Mouse (Mus musculus) neural tube, embryonic 13.5 days (tissue): ENCODE data around the gene Llgl2. TPM values are rescaled to one million over a fixed set of nuclear protein-coding genes. Genes with fewer than 3 reads are reported as not detected.
"Not testable (repeated sequence)": the region's sequence is repeated elsewhere in the genome, so short reads cannot be mapped to it uniquely, and the experiment has no call there.

Experiments
- ATAC-seq: fragments of 200-750 bp; cut with Nextera tagmentation; 2 replicates; pipeline ENCODE4 v1.8.0; 2017; ENCODE audit warnings: low read depth, mild to moderate bottlenecking, moderate TSS enrichment, moderate library complexity
- H3K27ac ChIP-seq: fragments of 300-500 bp; sonication (generic); replicated peaks from 2 replicates; pipeline ENCODE4 v1.5.1; 2015; ENCODE audit warnings: moderate library complexity, mild to moderate bottlenecking, inconsistent platforms
- H3K27me3 ChIP-seq: fragments of 300-500 bp; sonication (generic); 2 replicates; pipeline ENCODE4 v1.6.1; 2015; ENCODE audit warnings: mild to moderate bottlenecking, inconsistent platforms
- H3K36me3 ChIP-seq: fragments of 300-500 bp; sonication (generic); 2 replicates; pipeline ENCODE4 v1.6.1; 2015; ENCODE audit warnings: mild to moderate bottlenecking, inconsistent platforms
- H3K4me1 ChIP-seq: fragments of 300-500 bp; sonication (generic); replicated peaks from 2 replicates; pipeline ENCODE4 v1.6.1; 2015; ENCODE audit warnings: inconsistent platforms
- H3K4me2 ChIP-seq: fragments of 300-500 bp; sonication (generic); 2 replicates; pipeline ENCODE4 v1.6.1; 2015; ENCODE audit warnings: inconsistent platforms, mild to moderate bottlenecking, moderate library complexity
- H3K4me3 ChIP-seq: fragments of 300-500 bp; sonication (generic); 2 replicates; pipeline ENCODE4 v1.5.1; 2015; ENCODE audit warnings: mild to moderate bottlenecking, inconsistent platforms
- H3K9ac ChIP-seq: fragments of 300-500 bp; sonication (generic); 2 replicates; pipeline ENCODE4 v1.6.1; 2015; ENCODE audit warnings: moderate library complexity, mild to moderate bottlenecking, inconsistent platforms
- H3K9me3 ChIP-seq: fragments of 300-500 bp; sonication (generic); 2 replicates; pipeline ENCODE4 v1.6.1; 2016; ENCODE audit warnings: inconsistent platforms
- WGBS: fragments of 180-500 bp; shearing (Covaris S2); methylation state at CpG from one replicate; pipeline ENCODE4 v1.1.7; 2015; 5-methylcytosine and 5-hydroxymethylcytosine counted together
- polyA plus RNA-seq: library from polyadenylated mRNA; unstranded; fragments of >200 nt; fragmentation: Nextera tagmentation; extraction: Ambion mirVana; gene quantifications from 2 replicates; pipeline ENCODE4 v1.2.1, GENCODE M21; 2015

The Llgl2 gene
- polyA plus RNA-seq, 1 experiment from 2014 or later = 1.8 TPM

DNA sequence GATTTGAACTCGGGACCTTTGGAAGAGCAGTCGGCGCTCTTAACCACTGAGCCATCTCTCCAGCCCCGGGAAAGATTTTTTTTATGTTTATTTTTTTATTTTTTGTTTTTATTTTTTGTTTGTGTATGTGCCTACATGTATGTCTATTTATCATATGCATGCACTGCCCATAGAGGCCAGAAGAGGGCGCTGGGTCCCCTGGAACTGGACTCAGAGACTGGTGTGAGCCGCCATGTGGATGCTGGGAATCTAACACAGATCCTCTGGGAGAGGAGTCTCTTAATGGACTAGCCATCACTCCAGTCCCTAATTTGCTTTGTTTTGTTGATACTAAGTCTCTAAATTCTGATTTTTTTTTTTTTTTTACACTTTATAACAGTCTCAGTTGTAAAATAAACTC lies 17.2 kb downstream of the Llgl2 start:
- WGBS = 85% methylated on average over 6 of the region's 6 CpGs
- H3K27me3 ChIP-seq = no peaks in the 10 kb centered on the region
- ATAC-seq = no peak
- no peaks in the 10 kb centered on the region for H3K4me1 ChIP-seq
- no peak overlapping the region for H3K4me3 ChIP-seq
- no peak overlapping the region for H3K4me2 ChIP-seq
- H3K9ac ChIP-seq = no peak overlapping the region
- H3K9me3 ChIP-seq = no peaks in the 10 kb centered on the region
- no peak overlapping the region for H3K27ac ChIP-seq
- no peaks in the 10 kb centered on the region for H3K36me3 ChIP-seq

DNA sequence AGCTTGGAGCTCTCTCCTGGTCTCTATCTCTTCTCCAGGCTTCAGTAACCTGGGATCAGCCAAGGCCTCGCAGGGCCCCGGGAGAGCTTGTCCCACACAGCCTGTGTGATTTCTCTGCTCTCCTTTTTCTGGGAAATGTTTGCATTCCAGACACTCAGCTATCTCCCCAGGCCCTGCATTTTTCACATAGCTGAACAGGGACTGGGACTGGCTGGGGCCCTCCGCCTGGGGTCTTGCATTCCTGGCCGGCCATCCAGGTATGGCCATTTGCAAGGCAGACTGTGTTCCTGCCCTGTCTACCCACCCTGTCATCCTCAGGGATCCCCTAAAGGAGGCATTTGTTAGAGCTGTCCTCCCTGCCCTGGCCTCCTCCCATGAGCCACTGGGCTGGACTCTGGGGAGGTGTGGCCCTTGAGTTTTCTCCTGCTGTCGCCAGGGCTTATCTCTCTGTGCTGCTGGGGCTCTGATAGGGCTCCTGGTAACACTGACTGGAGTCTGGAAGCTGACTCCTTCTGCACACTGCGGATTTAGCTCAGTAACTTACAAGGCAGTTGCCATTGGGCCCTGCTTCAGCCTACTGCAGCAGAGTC lies 18.2 kb downstream of the Llgl2 start:
- Histone ChIP-seq H3K4me1 (no peaks in the 10 kb centered on the region), H3K36me3 (no peaks in the 10 kb centered on the region), H3K9ac (0 out of 2 replicates have a peak overlapping the region, but pooled peaks have one; percentile 22), H3K9me3 (no peaks in the 10 kb centered on the region), H3K4me3 (no peak overlapping the region), H3K4me2 (no peak overlapping the region), H3K27ac (0 out of 2 replicates have a peak overlapping the region, but pooled peaks have one; percentile 2), H3K27me3 (no peaks in the 10 kb centered on the region)
- no peak for ATAC-seq
- WGBS = 46% methylated on average over 6 of the region's 6 CpGs

DNA sequence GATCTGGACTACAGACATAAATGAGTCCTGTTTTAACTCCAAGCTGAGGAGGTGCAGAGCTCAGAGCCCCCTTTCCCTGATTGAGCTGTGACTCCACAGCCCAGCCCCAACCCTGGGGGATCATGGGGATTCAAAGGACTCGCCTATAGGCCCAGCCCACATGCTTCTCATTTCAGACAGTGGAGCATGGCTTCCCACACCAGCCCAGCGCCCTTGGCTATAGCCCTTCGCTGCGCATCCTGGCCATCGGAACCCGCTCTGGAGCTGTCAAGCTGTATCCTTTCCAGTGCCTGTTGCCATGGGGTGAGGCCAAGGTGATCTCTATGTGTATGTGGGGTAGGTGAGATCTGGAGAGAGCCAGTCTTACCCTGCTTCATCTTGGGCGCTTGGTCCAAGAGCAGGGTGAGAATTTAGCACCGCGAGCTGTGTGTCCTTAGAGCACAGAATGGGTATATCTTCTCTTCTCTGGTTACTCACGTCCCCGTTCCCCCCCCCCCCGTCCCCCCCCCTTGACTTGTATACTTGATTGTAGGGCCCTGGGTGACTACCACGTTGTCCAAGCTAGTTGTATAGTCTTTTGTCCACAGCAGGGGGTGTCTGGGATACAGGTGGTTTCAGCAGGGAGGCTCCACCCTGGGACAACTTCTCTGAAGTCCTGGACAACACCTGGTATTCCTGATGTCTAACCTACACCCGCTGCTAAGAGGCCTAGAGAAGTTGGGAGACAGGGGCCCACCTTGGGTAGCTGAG lies 19.5 kb downstream of the Llgl2 start:
- H3K36me3 ChIP-seq = no peaks in the 10 kb centered on the region
- H3K4me1 ChIP-seq = no peaks in the 10 kb centered on the region
- ATAC-seq = no peak
- 91% methylated on average over 10 of the region's 14 CpGs for WGBS
- H3K9me3 ChIP-seq = no peaks in the 10 kb centered on the region
- no peaks in the 10 kb centered on the region for H3K27me3 ChIP-seq
- no peak overlapping the region for H3K4me3 ChIP-seq
- H3K27ac ChIP-seq = no peak overlapping the region
- H3K9ac ChIP-seq = no peak overlapping the region
- H3K4me2 ChIP-seq = no peak overlapping the region

DNA sequence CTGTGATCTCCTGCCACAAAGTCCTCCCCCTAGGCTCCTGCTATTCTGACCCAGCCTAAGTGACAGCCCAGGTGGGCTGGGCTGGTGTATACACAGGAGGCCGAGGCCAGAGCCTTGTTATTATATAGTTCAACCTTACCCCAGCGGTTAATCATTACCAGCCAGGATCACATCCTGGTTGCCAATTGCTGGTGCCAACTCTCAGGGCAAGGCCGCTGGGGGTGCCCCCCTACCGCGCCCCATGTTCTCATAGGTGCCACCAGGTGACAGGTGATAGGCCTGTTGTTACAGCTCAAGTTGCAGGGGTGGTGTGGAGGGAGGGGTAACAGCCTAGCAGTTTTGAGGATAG lies 20.0 kb downstream of the Llgl2 start:
- Histone ChIP-seq H3K4me1 (no peaks in the 10 kb centered on the region), H3K36me3 (no peaks in the 10 kb centered on the region), H3K4me3 (no peak overlapping the region), H3K27me3 (no peaks in the 10 kb centered on the region), H3K4me2 (no peak overlapping the region), H3K27ac (no peak overlapping the region), H3K9ac (no peak overlapping the region), H3K9me3 (no peaks in the 10 kb centered on the region)
- 92% methylated on average over 5 of the region's 5 CpGs for WGBS
- ATAC-seq = no peak

DNA sequence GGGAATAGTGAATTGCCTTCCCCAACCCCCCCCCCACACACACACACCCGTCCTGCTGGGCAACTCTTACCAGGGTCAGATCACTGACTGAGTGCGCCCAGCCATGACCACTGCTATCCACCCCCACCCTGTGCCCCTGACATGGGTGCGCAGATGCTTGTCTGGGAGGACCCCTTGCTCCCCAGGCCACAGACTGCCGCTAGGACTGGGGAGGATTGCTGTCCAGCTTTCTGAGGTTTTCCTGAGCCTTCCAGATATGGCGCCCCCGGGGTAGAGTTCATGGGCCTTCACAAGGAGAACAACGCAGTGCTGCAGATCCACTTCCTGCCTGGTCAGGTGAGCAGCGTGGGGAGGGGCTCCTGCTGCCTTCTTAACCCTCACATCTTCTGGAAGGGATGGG lies 20.4 kb downstream of the Llgl2 start:
- H3K9me3 ChIP-seq = no peaks in the 10 kb centered on the region
- H3K9ac ChIP-seq = no peak overlapping the region
- H3K27me3 ChIP-seq = no peaks in the 10 kb centered on the region
- H3K27ac ChIP-seq = no peak overlapping the region
- 85% methylated on average over 8 of the region's 8 CpGs for WGBS
- no peaks in the 10 kb centered on the region for H3K4me1 ChIP-seq
- no peak overlapping the region for H3K4me2 ChIP-seq
- H3K36me3 ChIP-seq = no peaks in the 10 kb centered on the region
- no peak for ATAC-seq
- H3K4me3 ChIP-seq = no peak overlapping the region

DNA sequence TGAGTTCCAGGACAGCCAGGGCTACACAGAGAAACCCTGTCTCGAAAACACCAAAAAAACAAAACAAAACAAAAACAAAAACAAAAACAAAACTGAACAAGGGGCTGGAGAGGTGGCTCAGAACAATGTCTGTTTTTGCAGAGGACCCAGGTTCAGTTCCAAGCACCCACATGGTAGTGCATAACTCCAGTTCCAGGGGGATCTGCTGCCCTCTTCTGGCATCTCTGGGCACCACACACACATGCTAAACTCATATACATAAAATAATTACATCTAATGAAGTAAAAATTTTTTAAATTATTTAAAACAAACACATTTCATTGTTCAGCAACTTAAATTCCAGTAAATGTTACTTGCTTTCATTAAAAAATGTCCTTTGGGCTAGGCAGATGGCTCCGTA lies 22.0 kb downstream of the Llgl2 start:
- Histone ChIP-seq H3K27me3 (no peaks in the 10 kb centered on the region), H3K27ac (no peak overlapping the region), H3K4me2 (no peak overlapping the region), H3K4me3 (no peak overlapping the region), H3K4me1 (no peaks in the 10 kb centered on the region), H3K9ac (no peak overlapping the region), H3K9me3 (no peaks in the 10 kb centered on the region), H3K36me3 (no peaks in the 10 kb centered on the region)
- no peak for ATAC-seq
- WGBS = 91% methylated on average over 2 of the region's 2 CpGs

DNA sequence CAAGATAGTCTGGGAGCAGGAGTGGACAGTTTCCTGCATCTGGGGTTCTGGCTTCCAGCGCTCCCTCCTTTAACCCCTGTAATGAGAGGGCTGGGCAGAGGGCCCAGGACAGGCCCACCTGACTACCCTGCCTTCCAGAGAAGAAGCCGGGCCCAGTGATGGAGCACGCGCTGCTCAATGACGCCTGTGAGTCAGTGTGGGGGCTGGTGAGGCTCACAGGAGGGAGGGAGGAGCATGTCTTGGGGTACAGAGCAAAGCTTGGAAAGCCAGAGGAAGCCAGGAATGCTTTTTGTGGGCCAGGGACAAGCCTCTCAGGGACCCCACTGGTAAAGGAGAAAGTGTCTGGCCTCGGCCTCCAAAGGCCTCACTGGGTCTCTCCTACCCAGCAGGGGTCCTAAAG lies 30.8 kb downstream of the Llgl2 start:
- Histone ChIP-seq H3K27me3 (peaks cover 35% of the 10 kb centered on the region), H3K27ac (no peak overlapping the region), H3K4me2 (no peak overlapping the region), H3K36me3 (no peaks in the 10 kb centered on the region), H3K9ac (no peak overlapping the region), H3K4me3 (no peak overlapping the region), H3K4me1 (peaks cover 15% of the 10 kb centered on the region), H3K9me3 (no peaks in the 10 kb centered on the region)
- ATAC-seq = no peak
- 83% methylated on average over 6 of the region's 6 CpGs for WGBS

DNA sequence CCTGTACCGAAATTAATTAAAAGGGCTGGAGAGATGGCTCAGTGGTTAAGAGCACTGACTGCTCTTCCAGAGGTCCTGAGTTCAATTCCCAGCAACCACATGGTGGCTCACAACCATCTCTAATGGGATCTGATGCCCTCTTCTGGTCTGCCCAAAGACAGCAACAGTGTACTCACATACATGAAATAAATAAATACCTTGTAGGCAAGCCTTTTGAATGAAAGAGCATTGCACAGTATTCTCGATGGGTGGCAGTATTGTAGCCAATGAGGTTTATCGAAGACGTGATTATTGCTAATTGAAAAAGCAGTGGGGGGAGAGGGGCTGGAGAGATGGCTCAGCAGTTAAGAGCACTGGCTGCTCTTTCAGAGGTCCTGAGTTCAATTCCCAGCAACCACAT lies 33.3 kb downstream of the Llgl2 start:
- H3K27me3 ChIP-seq = peaks cover 59% of the 10 kb centered on the region
- not testable (repeated sequence) for ATAC-seq, H3K4me3 ChIP-seq, H3K4me2 ChIP-seq, H3K9me3 ChIP-seq, H3K36me3 ChIP-seq, H3K9ac ChIP-seq, H3K27ac ChIP-seq
- WGBS = 92% methylated on average over 4 of the region's 4 CpGs
- peaks cover 19% of the 10 kb centered on the region for H3K4me1 ChIP-seq

DNA sequence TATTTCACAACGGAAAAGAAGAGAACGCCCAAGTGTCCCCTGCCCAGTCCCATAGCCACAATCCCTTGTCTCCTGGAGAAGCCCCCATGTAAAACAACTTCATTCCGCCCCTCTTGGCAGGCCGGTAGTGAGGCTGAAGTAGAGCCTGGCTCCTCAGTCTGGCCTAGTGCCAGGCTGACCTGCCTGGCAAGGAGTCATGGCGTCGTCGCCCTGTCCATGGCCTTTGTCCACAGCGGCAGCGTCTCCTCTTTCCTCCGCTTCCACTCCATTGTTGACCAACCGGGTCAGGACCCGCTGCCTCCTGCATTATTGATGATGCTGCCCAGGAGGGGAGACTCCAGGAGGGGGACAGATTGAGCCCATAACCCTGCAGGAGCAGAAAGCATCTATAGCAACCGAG lies 34.1 kb downstream of the Llgl2 start:
- H3K9ac ChIP-seq = no peak overlapping the region
- H3K9me3 ChIP-seq = no peaks in the 10 kb centered on the region
- 43% methylated on average over 13 of the region's 13 CpGs for WGBS
- no peak overlapping the region for H3K27ac ChIP-seq
- H3K36me3 ChIP-seq = no peaks in the 10 kb centered on the region
- peak overlapping the region; percentile 21; the same call in 1 of the 2 replicates for H3K4me2 ChIP-seq
- H3K4me3 ChIP-seq = no peak overlapping the region
- H3K4me1 ChIP-seq = peaks cover 19% of the 10 kb centered on the region
- no peak for ATAC-seq
- peaks cover 62% of the 10 kb centered on the region for H3K27me3 ChIP-seq

DNA sequence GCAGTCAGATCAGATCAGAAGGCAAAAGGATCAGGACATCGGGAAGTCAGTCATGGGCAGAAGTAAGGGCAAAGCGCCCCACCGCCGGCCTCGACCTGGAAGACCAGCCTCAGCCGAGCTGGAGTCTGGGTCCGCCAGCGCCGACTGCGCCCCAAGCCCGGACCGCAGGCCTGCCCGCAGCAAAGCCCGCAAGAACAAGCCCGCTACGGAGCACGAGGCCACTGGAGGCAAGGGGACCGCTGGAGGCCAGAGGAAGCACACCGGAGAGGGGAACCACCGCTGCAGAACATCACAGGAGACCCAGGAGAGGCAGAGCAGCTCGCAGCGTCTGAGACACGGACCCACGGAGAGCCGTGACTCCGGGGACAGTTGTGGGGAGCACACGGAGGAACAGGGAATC lies 34.5 kb downstream of the Llgl2 start, which contains the start of gene Myo15b:
Gene Myo15b (plus strand): TSS at position 53 of the 400 bp plus-strand sequence.
- H3K27me3 ChIP-seq = peaks cover 66% of the 10 kb centered on the region
- 7% methylated on average over 27 of the region's 27 CpGs for WGBS

DNA sequence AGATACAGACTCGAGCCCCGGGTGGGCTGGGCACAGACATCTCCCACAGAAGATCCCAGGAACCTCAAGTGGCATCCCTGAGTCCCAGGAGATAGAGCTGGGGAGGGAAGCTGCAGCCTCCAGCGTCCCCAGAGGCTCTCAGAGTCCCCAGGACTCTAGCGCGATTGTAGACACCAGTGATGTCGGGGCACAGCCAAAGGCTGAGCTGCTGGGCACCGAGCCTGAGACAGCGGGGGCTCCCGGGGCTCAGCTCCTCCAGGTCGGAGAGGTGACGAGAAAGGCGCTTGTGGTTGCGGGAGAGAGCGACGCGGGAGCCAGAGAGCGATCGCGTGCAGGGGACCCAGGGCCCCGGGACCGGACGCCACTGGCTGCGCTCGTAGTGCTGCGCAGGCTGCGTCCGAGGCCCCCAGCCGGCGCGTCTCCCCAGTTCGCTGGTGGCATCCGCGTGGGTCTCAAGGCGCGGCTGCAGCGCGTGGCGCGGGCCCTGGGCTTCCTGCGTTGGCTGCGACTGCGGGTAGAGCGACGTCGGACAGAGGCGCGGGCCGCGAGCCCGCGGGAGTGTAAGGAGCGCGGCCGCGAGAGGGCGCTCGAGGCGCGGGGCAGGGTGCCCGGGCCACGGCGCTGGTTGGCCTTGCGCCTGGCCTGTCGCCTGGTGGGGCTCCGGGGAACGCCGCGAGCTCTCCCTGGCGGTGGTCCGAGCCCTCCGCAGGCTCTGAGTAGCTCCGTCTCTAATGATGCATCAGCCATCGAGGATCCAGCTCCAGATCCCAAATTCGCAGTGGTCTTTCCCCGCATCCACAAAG lies 35.5 kb downstream of the Llgl2 start:
- peak; percentile 86 for ATAC-seq
- Histone ChIP-seq H3K36me3 (no peaks in the 10 kb centered on the region), H3K4me1 (peaks cover 19% of the 10 kb centered on the region), H3K27me3 (peaks cover 67% of the 10 kb centered on the region), H3K27ac (no peak overlapping the region), H3K9me3 (no peaks in the 10 kb centered on the region), H3K4me2 (peak overlapping the region; percentile 55), H3K9ac (0 out of 2 replicates have a peak overlapping the region, but pooled peaks have one; percentile 49), H3K4me3 (peak overlapping the region; percentile 34)
- WGBS = 1% methylated on average over 73 of the region's 75 CpGs

More for the DNA sequence above, 34.5 kb downstream of the Llgl2 start, which contains the start of gene Myo15b:
- peak within 1 kb of the TSS; percentile 55 for H3K4me2 ChIP-seq
- no peak within 1 kb of the TSS for H3K27ac ChIP-seq
- H3K36me3 ChIP-seq = no peaks in the 10 kb centered on the region
- 0 out of 2 replicates have a peak within 1 kb of the TSS, but pooled peaks have one; percentile 49 for H3K9ac ChIP-seq
- H3K9me3 ChIP-seq = no peaks in the 10 kb centered on the region
- H3K4me3 ChIP-seq = peak within 1 kb of the TSS; percentile 34
- ATAC-seq = no peak
- peaks cover 19% of the 10 kb centered on the region for H3K4me1 ChIP-seq

DNA sequence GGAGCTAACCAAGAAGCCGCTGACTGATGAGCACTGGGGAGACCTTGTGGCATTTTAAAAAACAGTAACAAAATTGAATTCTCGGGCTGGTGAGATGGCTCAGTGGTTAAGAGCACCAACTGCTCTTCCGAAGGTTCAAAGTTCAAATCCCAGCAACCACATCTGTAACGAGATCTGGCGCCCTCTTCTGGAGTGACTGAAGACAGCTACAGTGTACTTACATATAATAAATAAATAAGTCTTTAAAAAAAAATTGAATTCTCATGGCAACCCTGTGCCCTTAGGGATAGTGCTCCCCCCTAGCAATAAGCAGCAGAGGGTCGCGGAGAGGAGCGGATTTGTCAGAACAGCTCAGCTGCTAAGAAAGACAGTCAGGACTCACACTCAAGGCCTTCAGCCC lies 40.0 kb downstream of the Llgl2 start:
- WGBS = 88% methylated on average over 8 of the region's 8 CpGs
- no peak overlapping the region for H3K27ac ChIP-seq

More for the DNA sequence above, 40.0 kb downstream of the Llgl2 start:
- no peak overlapping the region for H3K9ac ChIP-seq
- H3K4me2 ChIP-seq = no peak overlapping the region
- ATAC-seq = no peak
- no peaks in the 10 kb centered on the region for H3K9me3 ChIP-seq
- peaks cover 40% of the 10 kb centered on the region for H3K27me3 ChIP-seq
- no peak overlapping the region for H3K4me3 ChIP-seq
- H3K36me3 ChIP-seq = no peaks in the 10 kb centered on the region
- peaks cover 12% of the 10 kb centered on the region for H3K4me1 ChIP-seq
